Mouse (Mus musculus) CD4-positive naive resting alpha-beta T cell, adult 57 days (primary cell): ENCODE measurements around the gene Gcc2. TPM values are rescaled to one million over a fixed set of nuclear protein-coding genes. Genes with fewer than 3 reads are reported as not detected.

Experiments
- total RNA-seq: library from RNA; stranded (reverse); gene quantifications from one replicate; pipeline ENCODE4 v1.2.4, GENCODE M21; 2023

Gcc2 gene
- total RNA-seq: 46.1 TPM

GRCm38 (mm10) chr10:58255213-58255892, at the start of gene Gcc2:
Gene Gcc2, plus strand, starts transcription at chr10:58255497.

GRCm38 (mm10) chr10:58224827-58225785, 30.2 kb upstream of the Gcc2 start, which contains the start of gene AW822073:
Gene AW822073, minus strand, starts transcription at chr10:58224930.

GRCm38 (mm10) chr10:58232641-58232969, 22.7 kb upstream of the Gcc2 start, which contains the start of gene Duxf3:
Gene Duxf3, minus strand, starts transcription at chr10:58232675.

GRCm38 (mm10) chr10:58236613-58237012, 18.7 kb upstream of the Gcc2 start, which contains the start of gene Gm4981:
Gene Gm4981, minus strand, starts transcription at chr10:58236701.

GRCm38 (mm10) chr10:58323028-58323991, 68.0 kb downstream of the Gcc2 start, which contains the start of gene Lims1:
Gene Lims1, plus strand, starts transcription at chr10:58323466.

Other genes with a start within 250 kb of the Gcc2 start
- not detected for gene AW822073, start 30.6 kb upstream of the Gcc2 start, total RNA-seq
- gene Duxf3, start 22.8 kb upstream of the Gcc2 start, total RNA-seq: not detected
- gene Gm4981, start 18.8 kb upstream of the Gcc2 start, total RNA-seq: not detected
- 45.5 TPM for gene Lims1, start 68.0 kb downstream of the Gcc2 start, total RNA-seq
- gene Ranbp2, start 191.4 kb downstream of the Gcc2 start, total RNA-seq: 147 TPM
- gene Ccdc138, start 242.5 kb downstream of the Gcc2 start, total RNA-seq: 3.5 TPM